ENCODE assay signal across 8 mouse cellular contexts in genomic region chr1:167000529-167001173, GRCm38 (mm10). TPM values are rescaled to one million over a fixed set of nuclear protein-coding genes. Genes with fewer than 3 reads are reported as not detected.
DNase-seq lines count a peak whose midpoint lies in the region; ATAC-seq lines count a peak whose summit lies in the region.

No protein-coding gene starts in this region.

- ATAC-seq in hindbrain, embryonic 11.5 days (ENCODE audit: low FRiP score), result peak; percentile 81

- H3K36me3 ChIP-seq in hindbrain, embryonic 11.5 days (ENCODE audit: control insufficient read depth, insufficient read depth, low read length), result no peaks in the 10 kb centered on the region

- H3K9me3 ChIP-seq in hindbrain, embryonic 11.5 days (ENCODE audit: control insufficient read depth, low read length), result no peaks in the 10 kb centered on the region

- H3K4me1 ChIP-seq in hindbrain, embryonic 11.5 days (replicated peaks; ENCODE audit: control insufficient read depth, insufficient read depth, low read length), result no peaks in the 10 kb centered on the region; the same call in none of the 2 replicates

- peak overlapping the region; percentile 93 for H3K4me2 ChIP-seq in hindbrain, embryonic 11.5 days (replicated peaks; ENCODE audit: low read depth, low read length)

- peak; percentile 85 for DNase-seq in Muller cell, postnatal 12 days (ENCODE audit: inconsistent ontology term)
- DNase-seq in cerebellum, adult 8-10 months, result peak; percentile 78
- DNase-seq in frontal cortex, postnatal 10 days (ENCODE audit: low spot score in 2 of 2), result peak; percentile 56 to 72
- peak; percentile 89 for DNase-seq in hindbrain, embryonic 11.5 days (ENCODE audit: low spot score)
- peak; percentile 71 to 74 for DNase-seq in layer of hippocampus, postnatal 25 days (ENCODE audit: extremely low spot score in 1 of 2, low spot score in 1 of 2)
- DNase-seq in lung, postnatal 14 days, result peak; percentile 79
- DNase-seq in retina, embryonic 14.5 days (ENCODE audit: low spot score), result peak; percentile 79
- DNase-seq in thymus, postnatal 4 days, result peak; percentile 93

- under 1% methylated on average over 32 of the region's 76 CpGs for WGBS in hindbrain, embryonic 11.5 days

- H3K4me3 ChIP-seq in hindbrain, embryonic 11.5 days (ENCODE audit: low read depth, low read length), result peak overlapping the region; percentile 86

- peaks cover 4% of the 10 kb centered on the region; the same call in 1 of the 2 replicates for H3K27me3 ChIP-seq in hindbrain, embryonic 11.5 days (ENCODE audit: control insufficient read depth, insufficient read depth, low read length)

- H3K27ac ChIP-seq in hindbrain, embryonic 11.5 days (ENCODE audit: low read depth, low read length), result peak overlapping the region; percentile 92

- peak overlapping the region; percentile 91 for H3K9ac ChIP-seq in hindbrain, embryonic 11.5 days (ENCODE audit: low read depth, low read length)

RNA-seq across cellular contexts. Expression of gene Fam78b, which starts 0.6 kb away (rescaled TPM):
- polyA plus RNA-seq in hindbrain, embryonic 11.5 days (2014; fragmentation: Nextera tagmentation; extraction: Ambion mirVana), result 9.3 and 11.0 TPM in 2 replicates
- 10 to 100 TPM; 24.6 to 27.9 TPM for total RNA-seq in layer of hippocampus, postnatal 25 days (2021)

Comparison
In these comparisons a context has a peak if more than half of its experiments do, and no peak if none do; other contexts are left out.
1. Peak in every context shown above with its lines: DNase-seq, ATAC-seq, H3K4me3 ChIP-seq and H3K27ac ChIP-seq.